Mouse (Mus musculus) cerebellum, adult 11 months (tissue): Measurements from ENCODE around the gene Cxcl10.
A peak's percentile ranks its signal among the peaks of the same experiment; 100 is the strongest.
"Not testable (repeated sequence)": the region's sequence is repeated elsewhere in the genome, so short reads cannot be mapped to it uniquely, and the experiment has no call there.

Experiments
- DNase-seq: peaks from one replicate; pipeline ENCODE4 v3.0.0; 2022

Gene Cxcl10

GRCm38 (mm10) chr5:92368392-92368791 is 19.7 kb upstream of the Cxcl10 start:
- peak; percentile 49 for DNase-seq

DNA sequence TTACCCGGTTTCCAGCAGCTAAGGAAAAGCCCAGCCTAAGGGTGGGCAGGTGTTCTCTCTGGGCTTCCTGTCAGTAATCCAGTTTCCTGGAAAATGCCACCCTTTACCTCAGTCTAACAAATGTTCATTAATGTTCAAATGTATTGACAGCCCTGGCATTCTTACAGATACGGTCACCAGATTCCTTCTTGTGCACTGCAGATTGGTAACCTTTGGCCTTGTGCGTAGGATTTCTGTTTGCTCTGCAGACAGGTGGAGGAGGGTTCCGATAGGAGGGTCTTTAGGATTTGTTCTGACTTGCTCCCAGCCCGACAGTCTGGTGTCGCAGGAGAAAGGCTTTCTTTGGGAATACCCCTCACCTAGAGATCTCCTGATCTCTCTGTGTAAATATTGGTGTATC is 17.9 kb upstream of the Cxcl10 start:
- no peak for DNase-seq

- DNase-seq: no peak
Measured at GRCm38 (mm10) chr5:92365146-92365705, 16.5 kb upstream of the Cxcl10 start.

DNA sequence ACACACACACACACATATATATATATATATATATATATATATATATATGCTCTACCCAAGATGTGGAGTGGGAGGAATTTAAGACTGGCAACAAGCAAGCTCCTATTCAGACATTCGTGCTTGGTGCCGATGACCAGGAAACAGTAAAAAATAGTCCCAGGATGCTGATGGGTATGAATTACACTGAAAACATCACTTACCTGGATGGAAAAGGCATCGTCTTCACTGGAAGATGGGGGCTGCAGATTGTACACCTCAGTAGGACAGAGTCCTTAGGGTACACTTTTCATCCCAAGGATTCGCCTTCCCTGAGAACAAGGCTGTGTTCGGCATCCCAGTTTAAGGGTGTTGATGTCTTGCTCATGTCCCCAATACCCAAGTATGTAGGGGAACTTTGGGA is 15.3 kb upstream of the Cxcl10 start:
- DNase-seq: no peak

- DNase-seq: no peak
Measured at GRCm38 (mm10) chr5:92363179-92363578, 14.5 kb upstream of the Cxcl10 start.

GRCm38 (mm10) chr5:92358767-92359455 is 10.2 kb upstream of the Cxcl10 start:
- no peak for DNase-seq

GRCm38 (mm10) chr5:92358033-92358432 is 9.3 kb upstream of the Cxcl10 start:
- no peak for DNase-seq

DNA sequence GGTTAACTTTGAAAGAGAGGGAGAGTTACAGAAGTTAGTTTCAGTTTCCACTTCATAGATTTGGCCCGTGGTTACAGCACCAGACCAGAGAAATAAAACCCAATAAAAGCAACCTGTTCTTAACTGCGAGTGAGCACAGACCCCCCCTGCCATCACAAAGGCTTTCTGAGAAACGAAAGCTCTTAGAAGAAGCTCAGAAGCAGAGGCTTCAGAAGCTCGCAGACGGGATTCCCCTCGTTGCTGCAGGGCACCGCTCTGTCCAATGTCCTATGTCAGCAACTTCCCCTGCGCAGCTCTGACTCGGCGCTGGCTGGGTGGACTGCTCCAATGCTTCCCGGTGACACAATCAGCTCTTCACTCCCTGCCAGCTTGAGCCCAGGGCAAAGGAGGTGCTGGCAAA is 4.8 kb upstream of the Cxcl10 start:
- DNase-seq: no peak

GRCm38 (mm10) chr5:92352716-92353115 is 4.0 kb upstream of the Cxcl10 start:
- not testable (repeated sequence) for DNase-seq

GRCm38 (mm10) chr5:92349731-92350130 is 1.0 kb upstream of the Cxcl10 start:
- DNase-seq: no peak

- DNase-seq: no peak
Measured at GRCm38 (mm10) chr5:92345006-92345405, 3.7 kb downstream of the Cxcl10 start.

DNA sequence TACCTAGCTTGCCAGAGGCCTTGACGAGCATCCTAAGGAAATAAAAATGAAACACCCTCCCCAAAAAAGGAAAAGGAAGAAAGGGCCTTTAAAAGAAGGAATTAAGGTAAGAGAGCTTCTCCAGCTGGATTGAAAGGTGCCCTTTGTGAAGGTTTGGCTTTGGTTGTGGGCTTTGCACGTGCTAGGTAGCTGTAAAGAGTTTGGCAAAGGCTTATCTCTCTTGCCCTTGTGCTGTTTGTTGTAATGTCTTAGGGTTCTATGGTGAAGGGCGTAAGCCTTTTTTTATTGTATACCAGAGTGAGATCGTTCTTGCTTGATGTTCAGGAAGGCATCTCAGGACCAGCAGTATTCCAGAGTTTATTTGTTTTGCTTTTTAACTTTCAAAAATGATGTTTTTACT is 8.1 kb downstream of the Cxcl10 start:
- DNase-seq: no peak

- DNase-seq: no peak
Measured at GRCm38 (mm10) chr5:92336743-92337142, 11.9 kb downstream of the Cxcl10 start.

DNA sequence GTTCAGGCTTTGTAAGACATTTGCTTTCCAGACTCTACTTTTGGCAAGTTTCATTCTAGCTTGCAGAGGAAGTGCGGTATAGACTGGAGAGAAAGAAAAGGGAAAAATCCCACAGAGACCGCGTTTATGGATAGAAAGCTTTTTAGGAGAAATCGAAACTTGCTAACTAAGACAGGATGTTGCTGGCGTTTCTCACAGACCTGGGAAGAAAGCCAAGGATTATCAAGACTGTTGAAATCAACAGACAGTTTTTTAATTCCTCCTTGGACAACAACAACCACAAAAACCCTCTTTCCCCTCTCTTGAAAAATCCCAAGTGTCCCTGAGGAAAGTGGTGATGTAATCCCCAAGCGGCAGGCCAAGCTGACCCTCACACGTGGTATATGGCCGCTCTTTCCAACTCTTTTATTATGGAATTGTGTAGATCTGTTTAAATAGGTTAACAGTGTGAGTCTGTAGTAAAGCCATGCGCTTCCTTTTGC is 16.3 kb downstream of the Cxcl10 start:
- DNase-seq: no peak

- DNase-seq: no peak
Measured at GRCm38 (mm10) chr5:92331635-92332338, 16.9 kb downstream of the Cxcl10 start, which contains the start of gene Art3. TSS of gene Art3 (plus strand) at chr5:92331827.

DNA sequence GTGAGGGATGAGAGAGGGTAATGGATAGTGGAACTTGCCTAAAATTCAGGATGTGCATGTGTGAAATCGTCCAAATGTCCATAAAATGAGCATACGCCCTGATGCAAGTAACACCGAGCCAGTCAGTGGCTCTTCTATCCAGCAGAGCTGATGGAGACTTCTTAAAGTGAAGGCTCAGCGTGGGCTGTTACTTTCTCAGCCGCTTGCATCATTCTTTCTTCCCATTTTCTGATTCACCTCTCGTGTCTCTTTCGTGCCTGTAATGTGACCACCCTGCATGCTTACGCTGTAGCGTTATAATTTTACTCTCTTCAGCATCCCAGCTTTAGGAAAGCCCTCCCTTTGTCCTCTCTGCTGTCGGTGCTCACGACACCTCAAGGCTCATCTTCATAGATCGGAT is 17.6 kb downstream of the Cxcl10 start:
- DNase-seq: no peak

- DNase-seq: no peak
Measured at GRCm38 (mm10) chr5:92327929-92328328, 20.8 kb downstream of the Cxcl10 start, which contains the start of gene Cxcl9. TSS of gene Cxcl9 (minus strand) at chr5:92328079.

- DNase-seq: no peak
Measured at GRCm38 (mm10) chr5:92327367-92327766, 21.3 kb downstream of the Cxcl10 start.

GRCm38 (mm10) chr5:92323264-92323663 is 25.4 kb downstream of the Cxcl10 start:
- DNase-seq: no peak

- DNase-seq: no peak
Measured at GRCm38 (mm10) chr5:92322612-92323011, 26.1 kb downstream of the Cxcl10 start.

DNA sequence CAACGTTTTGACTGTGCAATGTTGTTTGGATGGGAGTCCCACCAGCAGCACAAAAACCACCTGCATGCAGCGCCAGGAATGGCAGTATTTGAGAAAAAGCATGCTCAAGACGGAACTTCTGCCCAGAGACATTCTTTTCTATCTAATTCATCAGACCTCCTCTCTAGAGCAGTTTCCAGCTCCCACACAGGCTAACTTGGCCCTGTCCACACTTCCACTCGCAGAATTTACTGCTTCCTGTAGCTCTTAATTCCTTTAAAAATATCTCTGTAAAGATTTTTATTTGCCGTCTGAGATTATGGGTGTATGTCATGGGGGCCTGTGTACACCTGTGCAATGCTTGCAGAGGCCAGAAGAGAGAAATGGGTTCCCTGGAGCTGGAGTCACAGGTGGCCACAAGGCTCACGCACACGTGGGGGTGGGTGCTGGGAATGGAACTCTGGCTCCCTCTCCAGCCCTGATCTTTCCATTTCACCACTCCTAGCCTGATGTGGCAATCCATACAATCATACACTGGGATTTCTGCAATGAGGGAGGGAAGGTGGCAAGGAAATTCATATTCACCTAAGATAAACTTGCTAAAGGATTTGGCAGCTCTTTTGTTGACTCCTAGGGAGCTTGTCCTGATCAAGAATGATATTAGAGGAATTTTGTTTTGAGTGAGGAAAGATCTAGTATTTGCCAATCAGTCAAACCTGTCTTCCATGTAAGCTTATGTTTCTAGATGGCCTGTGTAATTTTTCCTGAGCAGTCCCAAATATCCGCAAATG is 26.9 kb downstream of the Cxcl10 start:
- DNase-seq: no peak

GRCm38 (mm10) chr5:92318596-92318995 is 30.1 kb downstream of the Cxcl10 start:
- no peak for DNase-seq

DNA sequence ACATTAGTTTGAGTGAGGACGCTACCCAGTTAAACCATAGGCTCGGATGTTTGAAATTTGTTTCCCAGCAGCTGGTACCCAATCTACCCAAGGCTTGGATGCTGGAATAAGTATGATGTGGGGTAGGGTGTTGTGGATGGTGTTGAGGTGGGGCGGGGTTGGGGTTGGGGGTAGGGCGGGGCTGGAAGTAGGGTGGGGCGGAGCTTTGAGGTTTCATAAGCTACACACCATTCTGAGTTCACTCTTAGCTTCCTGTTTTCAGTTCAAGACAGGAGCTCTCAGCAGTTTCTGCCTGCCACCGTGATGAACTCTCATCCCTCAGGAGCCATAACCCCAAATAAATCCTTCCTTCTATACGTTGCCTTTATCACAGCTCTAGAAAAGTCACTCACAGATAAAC is 30.6 kb downstream of the Cxcl10 start:
- no peak for DNase-seq
